8 mouse cellular contexts compared by ENCODE assay signal in the genomic region with DNA sequence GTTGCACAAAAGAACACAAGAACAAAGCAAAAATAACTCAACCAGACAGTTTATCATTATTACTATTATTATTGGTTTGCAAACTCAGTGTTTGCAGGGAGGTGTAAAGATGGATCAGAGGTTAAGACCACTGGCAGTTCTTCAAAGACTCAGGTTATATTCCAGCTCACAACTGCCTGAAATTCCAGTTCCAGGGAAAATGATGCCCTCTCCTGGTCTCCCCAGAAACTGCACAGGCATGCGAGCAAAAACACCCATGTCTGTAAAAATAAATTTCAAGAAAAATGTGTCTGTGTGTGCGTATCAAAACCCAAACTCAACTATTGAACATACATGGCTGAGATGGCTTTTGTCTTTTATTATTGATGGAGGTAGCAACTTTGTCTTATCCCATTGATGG. TPM values are rescaled to one million over a fixed set of nuclear protein-coding genes. Genes with fewer than 3 reads are reported as not detected.
DNase-seq lines count a peak whose midpoint lies in the region; ATAC-seq and TF ChIP-seq lines count a peak whose summit lies in the region.

No protein-coding gene starts in this region.

- no peaks in the 10 kb centered on the region for H3K27me3 ChIP-seq in liver, adult 2 months (ENCODE audit: control insufficient read depth, insufficient read depth, low read length)
- H3K27me3 ChIP-seq in liver, embryonic 12.5 days (replicated peaks) = peaks cover 53% of the 10 kb centered on the region
- H3K27me3 ChIP-seq in liver, postnatal 0 days (ENCODE audit: insufficient read depth, low read length) = no peaks in the 10 kb centered on the region
- H3K27me3 ChIP-seq in stomach, postnatal 0 days (ENCODE audit: control insufficient read depth, insufficient read depth, low read length) = no peaks in the 10 kb centered on the region

- TF ChIP-seq EP300 in liver, postnatal 0 days (IDR thresholded peaks at IDR 0.05; ENCODE audit: low read depth) = no peak
- no peak for TF ChIP-seq EP300 in stomach, postnatal 0 days (optimal IDR thresholded peaks at IDR 0.05)

- H3K27ac ChIP-seq in liver, adult 2 months (replicated peaks; ENCODE audit: insufficient read depth, low read depth, low read length) = no peak overlapping the region
- no peak overlapping the region for H3K27ac ChIP-seq in liver, embryonic 12.5 days
- H3K27ac ChIP-seq in liver, postnatal 0 days (ENCODE audit: low read depth) = no peak overlapping the region
- no peak overlapping the region for H3K27ac ChIP-seq in stomach, postnatal 0 days (replicated peaks)

- no peak overlapping the region for H3K9ac ChIP-seq in liver, adult 2 months (ENCODE audit: low read depth, low read length)
- H3K9ac ChIP-seq in liver, embryonic 12.5 days = no peak overlapping the region
- no peak overlapping the region for H3K9ac ChIP-seq in liver, postnatal 0 days (replicated peaks)
- no peak overlapping the region for H3K9ac ChIP-seq in stomach, postnatal 0 days (ENCODE audit: low read length)

- peak; percentile 75 for TF ChIP-seq CTCF in liver, adult 2 months (IDR thresholded peaks at IDR 0.05; ENCODE audit: low read depth, low read length)
- peak; percentile 74 for TF ChIP-seq CTCF in liver, postnatal 0 days (IDR thresholded peaks at IDR 0.05; ENCODE audit: low read depth)
- TF ChIP-seq CTCF in stomach, postnatal 0 days (IDR thresholded peaks at IDR 0.05; ENCODE audit: low read depth) = peak; percentile 84

- no peak for ATAC-seq in liver, embryonic 12.5 days
- ATAC-seq in liver, postnatal 0 days = no peak
- ATAC-seq in stomach, postnatal 0 days (ENCODE audit: low FRiP score, low TSS enrichment) = no peak

- H3K79me2 ChIP-seq in liver, adult 2 months (ENCODE audit: control insufficient read depth, insufficient read depth, low read length) = peaks cover 22% of the 10 kb centered on the region

- no peak overlapping the region for H3K4me2 ChIP-seq in liver, embryonic 12.5 days
- no peak overlapping the region for H3K4me2 ChIP-seq in liver, postnatal 0 days (ENCODE audit: low read depth, low read length)
- H3K4me2 ChIP-seq in stomach, postnatal 0 days (replicated peaks; ENCODE audit: low read depth) = no peak overlapping the region

- 14% methylated on average over 2 of the region's 2 CpGs for WGBS in liver, adult 2 months
- WGBS in liver, embryonic 12.5 days (ENCODE audit: insufficient replicate concordance) = 26% methylated on average over 2 of the region's 2 CpGs
- 17% methylated on average over 2 of the region's 2 CpGs for WGBS in liver, postnatal 0 days (ENCODE audit: insufficient replicate concordance)
- WGBS in stomach, postnatal 0 days = 11% methylated on average over 2 of the region's 2 CpGs

- H3K36me3 ChIP-seq in liver, adult 2 months (ENCODE audit: control insufficient read depth, insufficient read depth, low read length) = no peaks in the 10 kb centered on the region
- peaks cover 5% of the 10 kb centered on the region; the same call in 1 of the 2 replicates for H3K36me3 ChIP-seq in liver, embryonic 12.5 days
- no peaks in the 10 kb centered on the region for H3K36me3 ChIP-seq in liver, postnatal 0 days (replicated peaks; ENCODE audit: insufficient read depth, low read length)
- H3K36me3 ChIP-seq in stomach, postnatal 0 days (ENCODE audit: control insufficient read depth, insufficient read depth, low read length) = no peaks in the 10 kb centered on the region

- H3K4me1 ChIP-seq in liver, adult 2 months (ENCODE audit: control insufficient read depth, insufficient read depth, low read length) = peaks cover 11% of the 10 kb centered on the region
- H3K4me1 ChIP-seq in liver, embryonic 12.5 days = peaks cover 50% of the 10 kb centered on the region
- peaks cover 28% of the 10 kb centered on the region for H3K4me1 ChIP-seq in liver, postnatal 0 days (ENCODE audit: insufficient read depth)
- peaks cover 5% of the 10 kb centered on the region; the same call in 1 of the 2 replicates for H3K4me1 ChIP-seq in stomach, postnatal 0 days (replicated peaks; ENCODE audit: control insufficient read depth, insufficient read depth)

- no peak for TF ChIP-seq POLR2A in liver, adult 2 months (IDR thresholded peaks at IDR 0.05; ENCODE audit: extremely low read depth, insufficient read depth, low read length)

- H3K4me3 ChIP-seq in liver, adult 2 months (ENCODE audit: insufficient read depth, low read depth, low read length) = no peak overlapping the region
- no peak overlapping the region for H3K4me3 ChIP-seq in liver, embryonic 12.5 days
- H3K4me3 ChIP-seq in liver, postnatal 0 days (ENCODE audit: low read depth, low read length) = no peak overlapping the region
- H3K4me3 ChIP-seq in stomach, postnatal 0 days (ENCODE audit: low read depth, low read length) = no peak overlapping the region

- H3K9me3 ChIP-seq in liver, embryonic 12.5 days (replicated peaks) = no peaks in the 10 kb centered on the region
- no peaks in the 10 kb centered on the region for H3K9me3 ChIP-seq in liver, postnatal 0 days (ENCODE audit: low read length)
- no peaks in the 10 kb centered on the region for H3K9me3 ChIP-seq in stomach, postnatal 0 days (ENCODE audit: control insufficient read depth, low read length)

- DNase-seq in adrenal gland, adult (ENCODE audit: inconsistent age in 2 of 2, low spot score in 1 of 2) = peak; percentile 56 to 90
- no peak for DNase-seq in adrenal gland, adult 8-10 months
- DNase-seq in liver, adult 2 months (ENCODE audit: extremely low read depth, low read depth, low spot score) = peak; percentile 65
- DNase-seq in brain, adult 2 months (ENCODE audit: low read depth, low spot score) = peak; percentile 78
- peak; percentile 25 to 38 for DNase-seq in gastrocnemius, postnatal 4 days (ENCODE audit: low spot score in 2 of 2)
- DNase-seq in liver, postnatal 0 days = peak; percentile 59
- DNase-seq in stomach, postnatal 0 days (ENCODE audit: low spot score) = peak; percentile 67

RNA-seq across cellular contexts. Expression of a gene that starts 2.3 kb away (rescaled TPM):
- 10 to 100 TPM; 65.6 to 76.6 (median 73.0) TPM for total RNA-seq in adrenal gland, adult 8-10 months (2022)
- total RNA-seq in liver, adult 2 months (2014; rRNA removed) = 30.4 and 38.9 TPM in 2 replicates
- 20.7 and 22.2 TPM in 2 replicates for polyA plus RNA-seq in liver, adult 2 months (2012; rRNA removed)
- 4.4 and 4.7 TPM in 2 replicates for polyA plus RNA-seq in liver, embryonic 12.5 days (2016; fragmentation: Nextera tagmentation; extraction: Ambion mirVana)
- total RNA-seq in gastrocnemius, postnatal 4 days (2021) = 10 to 100 TPM; 50.1 to 54.6 TPM
- 2.4 and 2.7 TPM in 2 replicates for polyA plus RNA-seq in liver, postnatal 0 days (2015; fragmentation: Nextera tagmentation; extraction: Ambion mirVana)
- polyA plus RNA-seq in stomach, postnatal 0 days (2015; fragmentation: Nextera tagmentation; extraction: Ambion mirVana) = 3.8 and 4.1 TPM in 2 replicates

RNA-seq across cellular contexts. Expression of a gene that starts 58.5 kb away (rescaled TPM):
- not detected for total RNA-seq in adrenal gland, adult 8-10 months (2022)
- total RNA-seq in liver, adult 2 months (2014; rRNA removed) = not detected in 2 replicates
- polyA plus RNA-seq in liver, adult 2 months (2012; rRNA removed) = not detected in 2 replicates
- polyA plus RNA-seq in liver, embryonic 12.5 days (2016; fragmentation: Nextera tagmentation; extraction: Ambion mirVana) = not detected in 2 replicates
- total RNA-seq in gastrocnemius, postnatal 4 days (2021) = not detected
- not detected in 2 replicates for polyA plus RNA-seq in liver, postnatal 0 days (2015; fragmentation: Nextera tagmentation; extraction: Ambion mirVana)
- not detected in 2 replicates for polyA plus RNA-seq in stomach, postnatal 0 days (2015; fragmentation: Nextera tagmentation; extraction: Ambion mirVana)
